Mouse (Mus musculus) gastrocnemius, postnatal 36 days (tissue): Measurements from ENCODE around the gene Gm10031. TPM values are rescaled to one million over a fixed set of nuclear protein-coding genes. Genes with fewer than 3 reads are reported as not detected.
"Not testable (repeated sequence)": the region's sequence is repeated elsewhere in the genome, so short reads cannot be mapped to it uniquely, and the experiment has no call there.

Experiments
- DNase-seq, 2 experiments: peaks; one replicate each; pipeline ENCODE4 v3.0.0; 2022
- intact Hi-C: fragments of 180-260 bp; cut with DNase I; formaldehyde crosslinking; loops from one replicate; pipeline ENCODE4 v1.15.1; 2025
- long read RNA-seq, 2 experiments: library from polyadenylated mRNA; stranded (forward); transcript quantifications; one replicate each; pipeline ENCODE4 v2.0.0; 2021
- total RNA-seq, 2 experiments: library from RNA; stranded (reverse); gene quantifications; 2 replicates each; pipeline ENCODE4 v1.2.3; 2021

Gm10031 gene
- total RNA-seq, result 10 to 100 TPM; 36.7 to 40.4 TPM
- long read RNA-seq, experiment 1, transcript Gm10031-201 (1 exons, 2,653 nt), result major isoform, 6 of 6 reads
- long read RNA-seq, experiment 1, partial matches to known transcripts, result 0 of 6 reads
- long read RNA-seq, experiment 1, other reads (novel, unspliced or antisense), result 0 of 6 reads
- long read RNA-seq, experiment 2, partial matches to known transcripts, result 0 of 2 reads
- long read RNA-seq, experiment 2, other reads (novel, unspliced or antisense), result 0 of 2 reads

DNA sequence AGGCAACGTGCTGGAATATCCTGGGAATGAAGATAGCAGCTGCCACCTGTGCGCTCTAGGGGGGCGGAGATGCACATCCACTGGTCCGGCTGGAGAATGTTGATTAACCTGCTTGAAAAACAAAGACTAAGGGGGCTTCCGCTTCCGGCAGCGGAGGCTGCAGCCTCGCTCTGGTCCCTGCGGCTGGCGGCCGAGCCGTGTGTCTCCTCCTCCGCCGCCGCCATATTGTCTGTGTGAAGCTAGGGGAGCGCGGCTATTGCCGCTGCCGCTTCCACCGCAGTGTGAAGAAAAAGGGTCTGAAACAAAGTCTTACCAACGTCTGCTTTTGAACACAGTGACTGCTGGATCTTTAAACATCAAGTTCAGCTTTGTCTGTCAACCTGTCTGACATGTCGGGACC is at the start of gene Gm10031:
Gm10031 (plus strand) TSS at position 171 of the 400 bp plus-strand sequence.
- intact Hi-C loops, DNase-seq: not testable (repeated sequence)

DNA sequence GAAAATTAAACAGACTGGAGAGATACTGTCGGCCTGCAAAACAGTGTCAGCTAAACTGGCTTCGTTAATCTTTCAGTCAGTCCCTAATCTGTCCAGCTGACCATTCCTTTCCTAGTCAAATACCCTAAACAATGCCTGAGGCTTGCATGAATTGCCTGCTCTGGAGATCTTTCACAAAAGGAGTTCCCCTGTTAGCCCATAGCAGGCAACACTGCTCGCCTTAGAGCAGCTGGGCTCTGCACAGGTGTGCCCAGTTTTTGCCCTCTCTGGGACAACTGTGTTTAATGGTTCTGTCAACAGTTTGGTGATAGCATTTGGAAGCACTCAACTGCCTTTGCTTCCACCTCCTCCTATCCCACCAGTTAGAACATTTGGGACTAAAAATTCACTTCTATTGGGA is 49.0 kb upstream of the Gm10031 start:
- intact Hi-C loops, result loop anchor here (5.0 kb wide), 1 partner anchor 53 kb away; the partner anchor contains the start of gene Axdnd1

DNA sequence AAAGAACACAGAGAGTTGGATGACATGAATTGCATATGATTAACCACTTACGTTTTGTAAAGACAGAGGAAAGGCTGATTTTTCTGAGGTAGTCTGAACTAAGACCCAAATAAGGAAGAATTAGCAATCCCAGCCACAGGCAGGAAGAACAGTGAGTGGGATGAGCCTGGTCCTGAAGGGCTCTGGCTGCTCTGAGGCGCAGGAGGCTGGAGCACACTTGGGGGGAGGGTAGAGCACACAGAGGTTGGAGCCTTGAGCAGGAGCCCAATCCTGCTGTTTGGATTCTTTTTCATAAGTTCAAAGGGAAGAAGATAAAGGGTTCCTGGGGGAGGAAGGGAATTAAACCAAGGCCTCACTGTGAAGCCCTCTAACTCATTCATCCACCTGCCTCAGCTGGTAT is 47.8 kb upstream of the Gm10031 start:
- intact Hi-C loops, result no loop called here

More for the DNA sequence above, 49.0 kb upstream of the Gm10031 start:
- DNase-seq, result no peak

DNA sequence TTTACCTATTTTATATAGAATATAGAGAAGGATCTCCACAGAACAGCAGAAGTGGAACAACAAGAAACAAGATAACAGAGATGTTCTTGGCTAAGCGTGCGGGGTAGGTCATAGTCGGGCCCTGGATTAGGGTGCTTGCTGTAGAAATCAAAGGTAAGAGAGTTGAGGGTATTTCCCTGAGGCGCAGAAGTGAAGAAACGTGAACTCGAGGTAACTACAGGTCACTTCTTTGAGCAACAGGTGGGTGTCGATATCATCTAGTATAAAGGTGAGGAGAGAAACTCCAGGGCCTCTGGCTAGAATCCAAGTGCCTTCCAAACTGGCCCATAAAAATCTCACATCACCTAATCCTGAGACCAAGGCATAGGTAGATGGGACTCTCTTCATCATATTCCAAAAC is 47.3 kb upstream of the Gm10031 start:
- DNase-seq, result no peak
- intact Hi-C loops, result no loop called here

More for the DNA sequence above, 47.8 kb upstream of the Gm10031 start:
- DNase-seq, result no peak

DNA sequence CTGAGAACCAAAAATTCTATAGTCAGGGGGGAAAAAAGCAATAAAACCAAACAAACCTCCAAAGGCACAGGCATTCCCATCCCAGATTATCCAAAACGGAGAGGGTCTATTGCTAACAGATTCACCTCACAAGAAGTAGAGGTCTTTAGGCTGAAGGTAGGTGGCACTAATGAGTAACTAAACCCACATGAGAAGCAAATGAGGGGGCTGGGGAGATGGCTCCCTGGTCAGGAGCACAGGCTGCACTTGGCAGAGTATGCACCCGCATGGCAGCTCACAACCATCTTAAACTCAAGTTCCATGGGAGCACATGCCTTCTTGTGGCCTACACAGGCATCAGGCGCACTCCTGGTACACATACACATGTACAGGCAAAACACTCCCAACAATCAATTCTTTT is 42.0 kb upstream of the Gm10031 start:
- no peak for DNase-seq
- intact Hi-C loops, result no loop called here

DNA sequence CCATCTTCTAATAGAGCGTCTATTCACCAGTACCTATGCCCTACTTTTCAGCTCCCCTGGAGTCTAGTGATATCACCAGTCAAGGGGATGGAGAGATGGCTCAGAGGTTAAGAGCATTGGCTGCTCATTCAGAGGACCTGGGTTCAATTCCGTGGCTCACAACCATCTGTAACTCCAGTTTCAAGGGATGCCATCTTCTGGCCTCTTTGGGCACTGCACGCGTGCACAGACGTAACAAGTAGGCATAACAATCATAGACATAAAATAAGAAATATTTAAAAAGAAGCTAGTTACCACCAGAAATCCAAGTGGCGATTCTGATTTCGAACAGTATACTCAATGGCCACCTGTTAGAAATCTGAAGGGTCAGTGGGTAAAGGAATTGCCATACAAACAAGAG is 36.3 kb upstream of the Gm10031 start:
- no peak for DNase-seq
- intact Hi-C loops, result no loop called here

DNA sequence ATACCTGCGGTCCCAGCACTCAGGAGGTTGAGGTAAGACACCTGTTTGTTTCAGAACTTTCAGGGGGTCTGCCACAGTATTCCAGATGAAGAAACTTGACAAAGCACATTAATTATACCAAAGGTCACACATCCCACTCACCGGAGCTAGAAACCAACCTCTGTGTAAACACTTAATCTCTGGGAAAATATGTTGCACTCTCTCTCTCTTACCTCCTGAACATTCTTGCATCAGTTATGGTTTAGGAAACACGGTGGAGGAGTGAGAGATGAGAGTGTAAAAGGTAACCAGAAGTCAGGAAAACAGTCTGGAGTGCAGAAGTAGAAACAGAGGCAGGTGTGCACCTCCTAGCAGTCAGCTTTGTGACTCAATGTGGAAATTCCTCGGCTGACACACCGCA is 35.8 kb upstream of the Gm10031 start:
- intact Hi-C loops, result no loop called here
- DNase-seq, result no peak

DNA sequence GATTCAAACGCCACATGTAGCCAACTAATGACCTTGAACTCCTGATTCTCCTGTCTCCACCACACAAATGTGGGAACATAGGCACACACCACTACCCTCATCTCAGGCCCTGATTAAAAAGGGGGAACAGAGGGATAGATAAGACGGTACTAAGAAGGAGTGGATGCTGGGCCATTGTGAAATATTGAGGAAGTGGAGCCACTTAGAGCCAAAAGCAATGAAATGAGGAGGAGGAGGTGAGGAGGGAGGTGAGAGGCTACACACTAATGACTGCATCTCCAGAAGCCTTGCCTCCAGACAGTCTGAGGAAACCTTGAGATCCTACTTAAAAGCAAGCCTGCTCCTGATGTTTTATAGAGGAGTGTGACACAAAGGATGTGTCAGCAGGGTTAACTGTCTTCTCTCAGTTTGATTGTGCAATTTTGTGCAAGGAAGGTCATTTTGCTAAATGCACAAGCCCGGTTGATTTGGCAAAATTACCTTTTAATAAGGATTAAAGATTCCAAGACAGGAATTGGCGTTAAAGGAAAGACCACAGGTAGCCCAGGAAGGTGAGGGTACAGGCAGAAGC is 32.5 kb upstream of the Gm10031 start:
- DNase-seq, result no peak
- intact Hi-C loops, result no loop called here

GRCm38 (mm10) chr1:156495025-156495424 is 28.8 kb upstream of the Gm10031 start:
- DNase-seq, result no peak
- intact Hi-C loops, result no loop called here

DNA sequence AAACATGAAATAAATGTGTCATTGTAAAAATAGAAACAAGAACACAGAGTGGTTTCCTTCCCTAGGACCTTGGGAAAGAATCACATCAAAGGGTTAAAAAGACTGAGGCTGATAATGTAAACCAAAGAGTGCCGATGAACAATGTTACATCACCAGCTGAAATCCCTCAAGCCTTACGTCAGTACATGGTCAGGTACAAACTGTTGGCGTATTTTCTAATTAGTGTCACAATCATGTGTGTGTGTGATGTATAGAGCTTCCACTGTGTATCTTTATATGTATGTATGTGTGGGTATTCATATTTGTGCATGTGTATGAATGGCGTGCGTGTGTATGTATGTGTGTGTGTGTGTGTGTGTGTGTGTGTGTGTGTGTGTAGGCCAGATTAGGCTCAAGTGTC is 26.9 kb upstream of the Gm10031 start:
- intact Hi-C loops, result no loop called here

GRCm38 (mm10) chr1:156504945-156505523 is 18.8 kb upstream of the Gm10031 start:
- DNase-seq, result no peak
- intact Hi-C loops, result no loop called here

More for the DNA sequence above, 26.9 kb upstream of the Gm10031 start:
- no peak for DNase-seq

GRCm38 (mm10) chr1:156505901-156506300 is 17.9 kb upstream of the Gm10031 start:
- no peak for DNase-seq
- intact Hi-C loops, result no loop called here

GRCm38 (mm10) chr1:156507753-156508152 is 16.1 kb upstream of the Gm10031 start:
- intact Hi-C loops, result no loop called here
- DNase-seq, result no peak

GRCm38 (mm10) chr1:156520136-156520780 is 3.6 kb upstream of the Gm10031 start:
- no peak for DNase-seq
- intact Hi-C loops, result no loop called here

DNA sequence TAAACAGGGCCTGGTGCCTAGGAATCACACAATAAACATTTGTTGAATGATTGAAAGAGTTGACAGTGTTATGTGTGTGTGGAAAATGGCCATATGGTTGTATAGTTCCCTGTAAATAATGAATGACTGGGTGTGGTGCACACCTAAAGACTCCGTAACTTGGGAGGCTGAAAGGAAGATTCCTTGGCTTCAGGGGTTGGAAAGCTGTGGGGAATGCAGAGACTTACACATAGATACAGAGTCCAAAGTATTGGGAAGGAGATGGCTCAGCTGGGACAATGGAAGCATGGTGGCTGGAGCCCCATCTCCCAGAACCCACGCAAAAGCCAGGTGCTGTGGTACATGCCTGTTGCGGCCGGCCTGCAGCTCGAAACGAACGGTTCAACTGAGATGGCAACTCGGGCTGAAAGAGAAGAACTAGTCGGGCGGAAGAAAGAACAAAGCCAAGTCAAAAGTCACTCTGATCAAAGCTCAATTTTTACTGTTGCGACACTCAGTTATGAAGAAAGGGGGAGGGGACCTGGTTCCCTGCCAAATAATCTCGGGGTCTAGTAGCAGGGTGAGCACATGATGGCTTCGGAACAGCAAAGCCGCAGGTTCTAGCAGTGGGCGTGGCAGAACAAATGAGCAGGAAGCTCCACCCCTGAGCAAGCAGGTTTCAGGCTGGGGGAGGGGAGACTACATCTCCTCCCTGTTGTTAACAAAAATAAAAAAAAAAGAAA is 1.9 kb upstream of the Gm10031 start:
- no peak for DNase-seq
- intact Hi-C loops, result no loop called here

- intact Hi-C loops, result not testable (repeated sequence)
Measured at GRCm38 (mm10) chr1:156532476-156533175, 8.8 kb downstream of the Gm10031 start.

GRCm38 (mm10) chr1:156533483-156533882 is 9.7 kb downstream of the Gm10031 start:
- no peak for DNase-seq
- intact Hi-C loops, result no loop called here

More at GRCm38 (mm10) chr1:156532476-156533175, 8.8 kb downstream of the Gm10031 start:
- DNase-seq, result not testable (repeated sequence)

GRCm38 (mm10) chr1:156533911-156534310 is 10.1 kb downstream of the Gm10031 start:
- intact Hi-C loops, result no loop called here
- DNase-seq, result no peak

- DNase-seq, result no peak
- intact Hi-C loops, result no loop called here
Measured at GRCm38 (mm10) chr1:156537031-156537430, 13.2 kb downstream of the Gm10031 start.

- DNase-seq, result no peak
- intact Hi-C loops, result no loop called here
Measured at GRCm38 (mm10) chr1:156537701-156538100, 13.9 kb downstream of the Gm10031 start.
